Mouse (Mus musculus): ENCODE results near the gene Spns2.

- TF ChIP-seq CTCF (IDR thresholded peaks at IDR 0.05), result no peak
- no peak for TF ChIP-seq EP300 (IDR thresholded peaks at IDR 0.05)
Measured at GRCm38 (mm10) chr11:72417376-72417775, 72.3 kb downstream of the Spns2 start.

Measured in lung, postnatal 0 days (tissue).